Mouse (Mus musculus): ENCODE measurements around the gene Rbmxl1. TPM values are rescaled to one million over a fixed set of nuclear protein-coding genes. Genes with fewer than 3 reads are reported as not detected.

Gene Rbmxl1
- polyA plus RNA-seq, 1 experiment from 2014 or later = 51.2 TPM

DNA sequence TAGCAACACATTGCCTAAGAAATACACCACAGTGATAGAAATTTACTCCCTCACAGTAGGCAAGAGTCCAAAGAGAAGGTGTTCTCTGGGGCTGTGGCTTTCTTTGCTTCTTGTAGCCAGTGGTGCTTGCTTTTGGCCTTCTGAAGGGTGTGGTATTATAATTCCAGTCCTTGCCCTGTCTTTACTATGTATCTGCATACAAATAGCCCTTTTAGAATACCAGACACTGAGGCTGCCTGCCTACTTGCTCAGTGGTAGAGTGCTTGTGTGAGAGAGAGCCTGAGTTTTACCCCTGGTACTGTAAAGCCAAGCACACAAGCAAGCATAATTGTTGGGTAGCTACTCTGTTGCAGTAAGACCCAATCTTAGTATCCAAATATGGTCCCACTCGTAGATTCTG lies 6.0 kb upstream of the Rbmxl1 start:
- H3K27me3 ChIP-seq (ENCODE audit: insufficient read depth, low read length) = no peaks in the 10 kb centered on the region

DNA sequence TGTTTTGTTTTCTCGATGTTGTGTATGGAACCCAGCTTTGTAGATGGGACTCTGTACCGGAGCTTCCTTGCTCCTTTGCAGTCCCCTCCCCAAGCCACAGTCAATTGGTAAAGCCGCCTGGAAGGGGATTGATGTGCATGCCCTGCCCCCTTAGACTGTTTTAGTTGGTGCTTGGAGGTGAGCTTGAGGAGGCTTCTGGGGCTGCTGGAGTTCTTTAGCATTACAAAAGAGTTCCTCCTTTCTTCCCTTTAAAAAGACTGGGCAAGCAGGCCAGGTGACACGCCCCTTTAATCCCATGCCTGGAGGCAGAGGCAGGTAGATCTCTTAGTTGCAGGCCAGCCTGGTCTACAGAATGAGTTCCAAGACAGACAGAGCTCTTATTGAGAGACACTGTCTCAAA lies 4.4 kb upstream of the Rbmxl1 start:
- no peak overlapping the region for H3K4me2 ChIP-seq (ENCODE audit: low read depth, low read length)
- no peak for ATAC-seq
- H3K9me3 ChIP-seq (ENCODE audit: low read length) = no peaks in the 10 kb centered on the region
- peaks cover 4% of the 10 kb centered on the region; the same call in 1 of the 2 replicates for H3K4me1 ChIP-seq (ENCODE audit: insufficient read depth)
- H3K9ac ChIP-seq (replicated peaks) = no peak overlapping the region
- H3K27ac ChIP-seq (ENCODE audit: low read depth) = no peak overlapping the region
- no peak overlapping the region for H3K4me3 ChIP-seq (ENCODE audit: low read depth, low read length)
- 92% methylated on average over 4 of the region's 4 CpGs for WGBS (ENCODE audit: insufficient replicate concordance)
- no peaks in the 10 kb centered on the region for H3K27me3 ChIP-seq (ENCODE audit: insufficient read depth, low read length)
- peaks cover 14% of the 10 kb centered on the region; the same call in 1 of the 2 replicates for H3K36me3 ChIP-seq (replicated peaks; ENCODE audit: insufficient read depth, low read length)
- no peak for DNase-seq
- TF ChIP-seq EP300 (IDR thresholded peaks at IDR 0.05; ENCODE audit: low read depth) = no peak
- no peak for TF ChIP-seq CTCF (IDR thresholded peaks at IDR 0.05; ENCODE audit: low read depth)

More for the DNA sequence above, 6.0 kb upstream of the Rbmxl1 start:
- peaks cover 15% of the 10 kb centered on the region; the same call in 1 of the 2 replicates for H3K36me3 ChIP-seq (replicated peaks; ENCODE audit: insufficient read depth, low read length)
- no peak overlapping the region for H3K9ac ChIP-seq (replicated peaks)
- TF ChIP-seq EP300 (IDR thresholded peaks at IDR 0.05; ENCODE audit: low read depth) = no peak
- TF ChIP-seq CTCF (IDR thresholded peaks at IDR 0.05; ENCODE audit: low read depth) = no peak
- peaks cover 4% of the 10 kb centered on the region; the same call in 1 of the 2 replicates for H3K4me1 ChIP-seq (ENCODE audit: insufficient read depth)
- 87% methylated on average over 1 of the region's 1 CpGs for WGBS (ENCODE audit: insufficient replicate concordance)
- DNase-seq (no peak), ATAC-seq (no peak)
- no peak overlapping the region for H3K4me2 ChIP-seq (ENCODE audit: low read depth, low read length)
- H3K4me3 ChIP-seq (ENCODE audit: low read depth, low read length) = no peak overlapping the region
- no peak overlapping the region for H3K27ac ChIP-seq (ENCODE audit: low read depth)
- H3K9me3 ChIP-seq (ENCODE audit: low read length) = no peaks in the 10 kb centered on the region

DNA sequence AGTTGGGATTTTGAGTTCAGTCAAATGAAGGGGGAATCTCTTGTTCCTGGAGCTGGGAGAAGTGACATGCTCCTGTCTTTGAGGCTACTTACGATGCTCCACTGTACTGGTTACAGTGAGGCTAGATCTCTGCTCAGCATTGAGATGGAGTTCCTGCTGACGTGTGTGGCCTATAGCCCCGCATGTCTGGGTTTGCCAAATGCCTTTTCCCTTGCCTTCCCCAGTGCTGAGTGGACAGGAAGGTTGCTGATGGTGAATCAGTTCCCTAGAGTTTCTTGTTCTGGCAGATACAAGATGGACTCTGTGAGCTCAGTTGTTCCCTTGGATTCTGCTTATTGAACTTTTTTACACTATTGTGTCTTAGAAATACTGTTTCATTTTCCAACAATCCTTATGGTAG lies 2.2 kb upstream of the Rbmxl1 start:
- no peaks in the 10 kb centered on the region for H3K9me3 ChIP-seq (ENCODE audit: low read length)
- no peak overlapping the region for H3K27ac ChIP-seq (ENCODE audit: low read depth)
- DNase-seq (no peak), ATAC-seq (no peak)
- no peak overlapping the region for H3K9ac ChIP-seq (replicated peaks)
- H3K27me3 ChIP-seq (ENCODE audit: insufficient read depth, low read length) = no peaks in the 10 kb centered on the region
- H3K4me1 ChIP-seq (ENCODE audit: insufficient read depth) = peaks cover 12% of the 10 kb centered on the region; the same call in 1 of the 2 replicates
- TF ChIP-seq EP300 (IDR thresholded peaks at IDR 0.05; ENCODE audit: low read depth) (no peak), CTCF (IDR thresholded peaks at IDR 0.05; ENCODE audit: low read depth) (no peak)
- H3K4me3 ChIP-seq (ENCODE audit: low read depth, low read length) = no peak overlapping the region
- H3K4me2 ChIP-seq (ENCODE audit: low read depth, low read length) = no peak overlapping the region
- 63% methylated on average over 3 of the region's 3 CpGs for WGBS (ENCODE audit: insufficient replicate concordance)
- peaks cover 9% of the 10 kb centered on the region; the same call in 1 of the 2 replicates for H3K36me3 ChIP-seq (replicated peaks; ENCODE audit: insufficient read depth, low read length)

DNA sequence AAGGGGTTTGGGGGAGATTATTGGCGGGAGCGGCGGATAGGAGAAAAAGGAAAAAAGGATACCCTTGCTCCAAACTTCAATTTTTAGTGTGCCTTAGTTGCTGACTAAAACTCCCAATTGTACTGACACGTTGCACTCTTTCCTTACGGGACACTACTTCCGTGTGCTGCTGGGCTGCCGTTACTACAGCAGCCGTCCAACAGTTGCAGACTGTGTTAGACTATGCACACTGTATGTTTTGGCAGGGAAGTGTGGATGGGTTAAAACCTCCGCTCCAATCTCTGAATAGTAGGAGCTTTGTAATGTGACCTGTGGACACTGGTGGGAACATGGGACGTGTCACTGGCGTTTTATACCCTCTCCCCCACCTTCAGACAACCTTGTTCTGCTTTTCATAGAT lies 1.4 kb upstream of the Rbmxl1 start:
- ATAC-seq (peak; percentile 31), DNase-seq (peak; percentile 40)
- H3K4me3 ChIP-seq (ENCODE audit: low read depth, low read length) = peak overlapping the region; percentile 78
- H3K4me2 ChIP-seq (ENCODE audit: low read depth, low read length) = peak overlapping the region; percentile 95
- no peaks in the 10 kb centered on the region for H3K9me3 ChIP-seq (ENCODE audit: low read length)
- H3K27ac ChIP-seq (ENCODE audit: low read depth) = peak overlapping the region; percentile 94
- H3K9ac ChIP-seq (replicated peaks) = peak overlapping the region; percentile 86
- WGBS (ENCODE audit: insufficient replicate concordance) = 0% methylated on average over 11 of the region's 11 CpGs
- H3K36me3 ChIP-seq (replicated peaks; ENCODE audit: insufficient read depth, low read length) = peaks cover 2% of the 10 kb centered on the region; the same call in 1 of the 2 replicates
- peaks cover 12% of the 10 kb centered on the region; the same call in 1 of the 2 replicates for H3K4me1 ChIP-seq (ENCODE audit: insufficient read depth)
- no peaks in the 10 kb centered on the region for H3K27me3 ChIP-seq (ENCODE audit: insufficient read depth, low read length)
- TF ChIP-seq CTCF (IDR thresholded peaks at IDR 0.05; ENCODE audit: low read depth) (no peak), EP300 (IDR thresholded peaks at IDR 0.05; ENCODE audit: low read depth) (no peak)

DNA sequence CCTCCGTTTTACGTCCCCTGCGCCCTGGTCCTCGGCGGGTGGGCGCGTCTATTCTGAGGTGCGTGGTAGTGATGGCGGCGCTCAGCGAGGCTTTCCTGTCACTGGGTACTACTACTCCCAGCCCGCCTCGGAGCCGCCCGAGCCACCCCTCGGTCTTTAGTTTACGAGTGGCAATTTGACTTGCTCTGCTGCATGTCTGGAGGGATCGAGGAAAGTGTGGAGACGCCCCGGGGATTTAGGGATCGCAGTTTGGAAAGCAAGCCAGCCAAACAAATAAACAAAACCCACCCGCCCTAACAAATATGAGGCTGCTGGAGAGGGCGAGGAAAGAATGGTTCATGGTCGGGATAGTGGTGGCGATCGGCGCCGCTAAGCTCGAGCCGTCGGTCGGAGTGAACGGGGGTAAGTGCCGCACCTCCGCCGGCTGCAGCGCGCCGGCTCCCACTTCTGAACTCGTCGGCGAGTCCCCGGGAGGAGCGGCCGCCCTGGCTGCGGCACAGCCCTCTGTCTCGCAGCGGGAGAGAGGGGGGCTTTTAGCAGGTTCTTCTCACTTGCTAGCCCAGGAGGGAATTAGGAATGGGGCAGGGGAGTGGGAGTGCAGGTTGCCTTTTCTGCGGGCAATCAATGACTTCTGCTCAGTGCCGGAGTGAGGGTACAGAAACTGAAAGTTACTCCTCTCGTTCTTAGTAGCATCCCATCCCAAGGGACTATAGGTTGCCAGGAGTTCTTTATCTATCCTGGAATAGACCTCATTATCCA lies 754 bp upstream of the Rbmxl1 start, which contains the start of gene Slc10a7:
Slc10a7 (plus strand) TSS at position 74 of the 759 bp plus-strand sequence.
- Histone ChIP-seq H3K27ac (ENCODE audit: low read depth) (peak within 1 kb of the TSS; percentile 94), H3K36me3 (replicated peaks; ENCODE audit: insufficient read depth, low read length) (peaks cover 7% of the 10 kb centered on the region), H3K9ac (replicated peaks) (peak within 1 kb of the TSS; percentile 86), H3K4me2 (ENCODE audit: low read depth, low read length) (peak within 1 kb of the TSS; percentile 95), H3K4me1 (ENCODE audit: insufficient read depth) (peaks cover 12% of the 10 kb centered on the region; the same call in 1 of the 2 replicates), H3K4me3 (ENCODE audit: low read depth, low read length) (peak within 1 kb of the TSS; percentile 78), H3K9me3 (ENCODE audit: low read length) (no peaks in the 10 kb centered on the region), H3K27me3 (ENCODE audit: insufficient read depth, low read length) (no peaks in the 10 kb centered on the region)
- ATAC-seq (peak; percentile 90), DNase-seq (peak; percentile 87)
- no peak for TF ChIP-seq EP300 (IDR thresholded peaks at IDR 0.05; ENCODE audit: low read depth)
- no peak for TF ChIP-seq CTCF (IDR thresholded peaks at IDR 0.05; ENCODE audit: low read depth)
- WGBS (ENCODE audit: insufficient replicate concordance) = under 1% methylated on average over 51 of the region's 51 CpGs

DNA sequence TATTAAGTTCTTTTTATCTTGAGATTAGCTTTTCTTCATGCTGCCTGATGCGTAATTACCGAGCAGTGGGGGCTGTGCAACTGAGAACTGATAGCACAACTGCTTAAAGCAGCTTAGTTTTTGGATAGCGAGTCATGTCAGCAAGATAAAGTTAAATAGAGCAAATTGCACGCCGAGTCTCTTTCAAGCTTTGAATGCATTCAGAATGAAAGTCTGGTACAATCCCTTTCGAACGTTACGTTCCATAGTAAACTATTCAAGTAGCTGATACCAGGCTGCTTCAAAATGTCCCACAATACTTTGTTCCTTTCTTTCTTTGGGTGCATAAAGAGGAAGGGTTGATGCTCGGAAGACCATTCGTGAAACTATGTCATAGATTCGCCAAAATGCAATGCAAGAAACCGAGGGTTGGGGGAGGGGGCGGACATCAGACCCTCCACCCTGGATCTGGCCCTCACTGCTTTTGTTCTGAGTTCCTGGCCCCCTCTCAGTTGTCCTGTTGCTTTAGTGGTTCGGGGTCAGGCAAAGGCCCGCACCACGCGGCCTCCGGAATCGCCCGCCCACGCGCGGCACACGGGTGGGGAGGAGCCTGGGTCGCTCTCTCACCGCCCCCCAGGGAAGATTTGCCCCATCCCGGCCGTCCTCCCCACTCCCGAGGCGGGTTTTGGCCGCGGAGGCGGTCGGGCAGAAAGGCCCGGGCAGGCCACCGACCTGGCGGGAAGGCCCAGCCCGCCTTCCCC lies 549 bp downstream of the Rbmxl1 start:
- peak overlapping the region; percentile 78 for H3K4me3 ChIP-seq (ENCODE audit: low read depth, low read length)
- H3K4me1 ChIP-seq (ENCODE audit: insufficient read depth) = peaks cover 14% of the 10 kb centered on the region; the same call in 1 of the 2 replicates
- no peaks in the 10 kb centered on the region for H3K9me3 ChIP-seq (ENCODE audit: low read length)
- no peaks in the 10 kb centered on the region for H3K27me3 ChIP-seq (ENCODE audit: insufficient read depth, low read length)
- DNase-seq = peak; percentile 72
- no peak for TF ChIP-seq CTCF (IDR thresholded peaks at IDR 0.05; ENCODE audit: low read depth)
- peaks cover 10% of the 10 kb centered on the region for H3K36me3 ChIP-seq (replicated peaks; ENCODE audit: insufficient read depth, low read length)
- H3K9ac ChIP-seq (replicated peaks) = peak overlapping the region; percentile 86
- H3K4me2 ChIP-seq (ENCODE audit: low read depth, low read length) = peak overlapping the region; percentile 95
- whole genome bisulfite sequencing (ENCODE audit: insufficient replicate concordance) = under 1% methylated on average over 38 of the region's 38 CpGs
- peak overlapping the region; percentile 94 for H3K27ac ChIP-seq (ENCODE audit: low read depth)
- ATAC-seq = peak; percentile 47

Data from liver, postnatal 0 days (tissue).